Mouse (Mus musculus) erythroblast, embryonic 14.5 days (primary cell): ENCODE measurements around the gene Pacrg.

Experiments
- GATA1 ChIP-seq: IDR thresholded peaks from 2 replicates; pipeline ENCODE4 v1.6.1; 2012; ENCODE audit warnings: low read length, inconsistent platforms, mixed read lengths
- TAL1 ChIP-seq: IDR thresholded peaks from 3 replicates; pipeline ENCODE4 v1.6.1; 2012; ENCODE audit warnings: low read length, inconsistent platforms, mixed read lengths

DNA sequence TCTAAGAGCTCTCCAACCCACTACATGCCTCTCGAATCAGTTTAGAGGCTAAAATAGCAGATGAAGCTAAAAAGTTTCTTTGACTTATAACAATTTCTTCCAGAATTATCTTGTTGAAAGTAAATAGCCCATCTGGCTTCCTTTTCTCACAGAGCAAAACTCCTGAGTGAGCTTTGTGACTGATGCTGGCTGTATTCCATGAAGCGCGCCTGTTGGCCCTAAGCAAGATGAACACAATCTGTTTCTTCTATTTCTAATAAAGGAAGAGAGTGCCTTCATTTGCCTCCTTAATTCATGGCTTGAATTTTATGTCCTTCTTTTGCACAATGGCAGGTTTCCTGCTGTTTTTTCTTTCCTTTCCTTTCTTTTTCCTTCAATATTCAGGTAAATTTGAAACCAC lies 14.1 kb upstream of the Pacrg start:
- TF ChIP-seq TAL1 (no peak), GATA1 (no peak)
